7 mouse cellular contexts compared by ENCODE assay signal in genomic region chr17:46132058-46132718, GRCm38 (mm10). TPM values are rescaled to one million over a fixed set of nuclear protein-coding genes. Genes with fewer than 3 reads are reported as not detected.
DNase-seq lines count a peak whose midpoint lies in the region; ATAC-seq and TF ChIP-seq lines count a peak whose summit lies in the region.

No protein-coding gene starts in this region.

- peak; percentile 96 for TF ChIP-seq CTCF in gastrocnemius, adult 2 months (IDR thresholded peaks at IDR 0.05)
- TF ChIP-seq CTCF in left cerebral cortex, adult 2 months (IDR thresholded peaks at IDR 0.05) = peak; percentile 86

- DNase-seq in cerebellum, postnatal 14 days = peak; percentile 88 to 91
- DNase-seq in gastrocnemius, adult 2 months = peak; percentile 85
- DNase-seq in induced T-regulatory cell, adult 2 months (ENCODE audit: low read depth) = peak; percentile 69
- peak; percentile 67 to 78 for DNase-seq in left cerebral cortex, adult 2 months (ENCODE audit: extremely low spot score in 1 of 2, low spot score in 2 of 2)
- peak; percentile 81 for DNase-seq in mesoderm, embryonic 11.5 days (ENCODE audit: low read depth, low spot score)
- peak; percentile 60 for DNase-seq in right cerebral cortex, postnatal 25 days

- intact Hi-C loops in gastrocnemius, adult 2 months (cut with DNase I) = loop anchor here (1.0 to 2.0 kb wide), 2 partner anchors 91 to 401 kb away; no protein-coding TSS in a partner anchor
- intact Hi-C loops in left cerebral cortex, adult 2 months (cut with DNase I) = loop anchor here (1.0 to 2.0 kb wide), 3 partner anchors 91 to 401 kb away; partner anchors contain the start of gene Vegfa

- H3K4me3 ChIP-seq in gastrocnemius, adult 2 months = no peak overlapping the region
- H3K4me3 ChIP-seq in left cerebral cortex, adult 2 months = no peak overlapping the region

- peak; percentile 65 for ATAC-seq in activated CD4-positive, CD25-positive, alpha-beta regulatory T cell, adult 4 months

- peak overlapping the region; percentile 79 for H3K27ac ChIP-seq in gastrocnemius, adult 2 months
- H3K27ac ChIP-seq in left cerebral cortex, adult 2 months = no peak overlapping the region

RNA-seq across cellular contexts. Expression of gene Rsph9, which starts 11.8 kb away (rescaled TPM):
- polyA plus RNA-seq in activated CD4-positive, CD25-positive, alpha-beta regulatory T cell, adult 4 months (2017; shearing (Covaris generic)) = 1 to 10 TPM; 1.5 TPM
- under 1 TPM; 0.47 to 0.61 TPM for total RNA-seq in gastrocnemius, adult 2 months (2021)
- total RNA-seq in left cerebral cortex, adult 2 months (2021) = 10 to 100 TPM; 21.7 to 22.0 TPM

RNA-seq across cellular contexts. Expression of gene Mad2l1bp, which starts 21.2 kb away (rescaled TPM):
- 10 to 100 TPM; 59.6 to 59.9 TPM for polyA plus RNA-seq in activated CD4-positive, CD25-positive, alpha-beta regulatory T cell, adult 4 months (2017; shearing (Covaris generic))
- 10 to 100 TPM; 20.8 to 25.1 TPM for total RNA-seq in gastrocnemius, adult 2 months (2021)
- total RNA-seq in left cerebral cortex, adult 2 months (2021) = 10 to 100 TPM; 11.6 to 15.7 TPM

RNA-seq across cellular contexts. Expression of gene Mrps18a, which starts 21.4 kb away (rescaled TPM):
- 100 to 1,000 TPM; 101 to 132 TPM for polyA plus RNA-seq in activated CD4-positive, CD25-positive, alpha-beta regulatory T cell, adult 4 months (2017; shearing (Covaris generic))
- total RNA-seq in gastrocnemius, adult 2 months (2021) = 100 to 1,000 TPM in 1 of 2 experiments, 10 to 100 TPM in 1; 84.2 to 104 TPM
- total RNA-seq in left cerebral cortex, adult 2 months (2021) = 10 to 100 TPM; 79.3 to 84.5 TPM

RNA-seq across cellular contexts. Expression of gene Gtpbp2, which starts 28.6 kb away (rescaled TPM):
- polyA plus RNA-seq in activated CD4-positive, CD25-positive, alpha-beta regulatory T cell, adult 4 months (2017; shearing (Covaris generic)) = 10 to 100 TPM; 39.6 to 55.7 TPM
- total RNA-seq in gastrocnemius, adult 2 months (2021) = 10 to 100 TPM; 52.7 to 55.2 TPM
- total RNA-seq in left cerebral cortex, adult 2 months (2021) = 100 to 1,000 TPM; 134 to 140 TPM

Comparison
In these comparisons a context has a peak if more than half of its experiments do, and no peak if none do; other contexts are left out.
1. RNA of gene Rsph9, which starts 11.8 kb away (total RNA-seq): 21.7 to 22.0 TPM in left cerebral cortex, adult 2 months; 0.47 to 0.61 TPM in gastrocnemius, adult 2 months; every median in the first group is over 10 times any median in the second.
2. Peak in every context shown above with its lines, with median percentiles within 50 percentile points of each other: DNase-seq.